Mouse (Mus musculus) liver, embryonic 16.5 days (tissue): ENCODE data around the gene Mmaa. TPM values are rescaled to one million over a fixed set of nuclear protein-coding genes. Genes with fewer than 3 reads are reported as not detected.

Experiments
- ATAC-seq: fragments of 200-750 bp; cut with Nextera tagmentation; 2 replicates; pipeline ENCODE4 v1.8.0; 2017; ENCODE audit warnings: low read depth, mild to moderate bottlenecking, moderate number of reproducible peaks, moderate library complexity
- H3K27ac ChIP-seq: fragments of 300-500 bp; sonication (generic); 2 replicates; pipeline ENCODE4 v1.5.1; 2014; ENCODE audit warnings: mild to moderate bottlenecking, low read length
- H3K27me3 ChIP-seq: fragments of 300-500 bp; sonication (generic); 2 replicates; pipeline ENCODE4 v1.6.1; 2014; ENCODE audit warnings: low read depth, low read length, mixed read lengths; ENCODE audit not compliant: control insufficient read depth, insufficient read depth
- H3K36me3 ChIP-seq: fragments of 300-500 bp; sonication (generic); 2 replicates; pipeline ENCODE4 v1.6.1; 2014; ENCODE audit warnings: mild to moderate bottlenecking; ENCODE audit not compliant: control insufficient read depth, insufficient read depth
- H3K4me1 ChIP-seq: fragments of 300-500 bp; sonication (generic); 2 replicates; pipeline ENCODE4 v1.6.1; 2014; ENCODE audit warnings: low read depth, low read length, mixed read lengths; ENCODE audit not compliant: control insufficient read depth
- H3K4me2 ChIP-seq: fragments of 300-500 bp; sonication (generic); 2 replicates; pipeline ENCODE4 v1.6.1; 2014; ENCODE audit warnings: low read depth, low read length, mixed read lengths
- H3K4me3 ChIP-seq: fragments of 300-500 bp; sonication (generic); 2 replicates; pipeline ENCODE4 v1.5.1; 2014; ENCODE audit warnings: low read depth, mild to moderate bottlenecking, low read length
- H3K9ac ChIP-seq: fragments of 300-500 bp; sonication (generic); 2 replicates; pipeline ENCODE4 v1.6.1; 2014; ENCODE audit warnings: low read depth, low read length
- H3K9me3 ChIP-seq: fragments of 300-500 bp; sonication (generic); replicated peaks from 2 replicates; pipeline ENCODE4 v1.6.1; 2016; ENCODE audit warnings: low read length; ENCODE audit not compliant: control insufficient read depth
- WGBS: fragments of 180-500 bp; shearing (Covaris S2); extraction: QIAGEN DNeasy Blood & Tissue Kit; methylation state at CpG from one replicate; pipeline ENCODE4 v1.1.7; 2014; ENCODE audit not compliant: insufficient replicate concordance; 5-methylcytosine and 5-hydroxymethylcytosine counted together
- polyA plus RNA-seq: library from polyadenylated mRNA; unstranded; fragments of >200 nt; fragmentation: Nextera tagmentation; extraction: Ambion mirVana; gene quantifications from 2 replicates; pipeline ENCODE4 v1.2.1, GENCODE M21; 2015

Mmaa gene
- 4.7 and 4.9 TPM in 2 replicates for polyA plus RNA-seq

GRCm38 (mm10) chr8:79294610-79295275 lies at the start of gene Mmaa:
Mmaa (minus strand) TSS chr8:79294937.
- H3K27ac ChIP-seq, result peak within 1 kb of the TSS; percentile 91
- WGBS, result under 1% methylated on average over 64 of the region's 74 CpGs
- peak within 1 kb of the TSS; percentile 77 for H3K4me2 ChIP-seq
- H3K36me3 ChIP-seq, result no peaks in the 10 kb centered on the region
- no peaks in the 10 kb centered on the region for H3K27me3 ChIP-seq
- no peaks in the 10 kb centered on the region for H3K9me3 ChIP-seq
- peak within 1 kb of the TSS; percentile 89 for H3K9ac ChIP-seq
- peaks cover 13% of the 10 kb centered on the region; the same call in 1 of the 2 replicates for H3K4me1 ChIP-seq
- H3K4me3 ChIP-seq, result peak within 1 kb of the TSS; percentile 69
- peak; percentile 99 for ATAC-seq

DNA sequence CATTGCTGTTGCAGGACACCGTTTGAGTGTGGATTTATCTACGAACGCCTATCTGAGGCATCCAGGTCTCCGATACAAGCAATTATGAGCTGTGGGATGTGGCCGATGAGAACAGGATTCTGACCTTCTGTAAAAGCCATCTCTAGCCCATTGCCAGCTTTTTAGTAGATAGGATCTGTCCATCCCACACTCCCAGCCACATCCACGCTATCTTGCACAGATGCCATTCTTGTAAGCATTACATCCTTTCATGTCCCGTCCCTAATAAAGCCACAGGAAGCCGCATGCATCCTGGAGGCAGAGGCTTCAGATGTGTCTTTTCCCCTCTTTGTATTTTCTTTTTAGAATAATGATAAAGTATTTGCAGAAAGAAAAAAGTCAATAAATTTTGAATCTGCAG lies 46.5 kb upstream of the Mmaa start:
- no peaks in the 10 kb centered on the region for H3K4me1 ChIP-seq
- no peak for ATAC-seq
- 58% methylated on average over 8 of the region's 8 CpGs for WGBS
- no peaks in the 10 kb centered on the region for H3K9me3 ChIP-seq
- H3K27me3 ChIP-seq, result no peaks in the 10 kb centered on the region
- H3K27ac ChIP-seq, result no peak overlapping the region
- H3K9ac ChIP-seq, result no peak overlapping the region
- no peak overlapping the region for H3K4me3 ChIP-seq
- H3K36me3 ChIP-seq, result peaks cover 3% of the 10 kb centered on the region
- no peak overlapping the region for H3K4me2 ChIP-seq

GRCm38 (mm10) chr8:79339555-79339954 lies 44.8 kb upstream of the Mmaa start:
- 58% methylated on average over 9 of the region's 9 CpGs for WGBS
- H3K27me3 ChIP-seq, result no peaks in the 10 kb centered on the region
- H3K36me3 ChIP-seq, result peaks cover 3% of the 10 kb centered on the region
- H3K4me2 ChIP-seq, result no peak overlapping the region
- H3K9ac ChIP-seq, result no peak overlapping the region
- H3K27ac ChIP-seq, result no peak overlapping the region
- H3K4me1 ChIP-seq, result no peaks in the 10 kb centered on the region
- ATAC-seq, result no peak
- no peak overlapping the region for H3K4me3 ChIP-seq
- no peaks in the 10 kb centered on the region for H3K9me3 ChIP-seq

- Histone ChIP-seq H3K9me3 (no peaks in the 10 kb centered on the region), H3K36me3 (peaks cover 3% of the 10 kb centered on the region), H3K27me3 (no peaks in the 10 kb centered on the region), H3K4me1 (no peaks in the 10 kb centered on the region), H3K9ac (no peak overlapping the region), H3K27ac (no peak overlapping the region), H3K4me2 (no peak overlapping the region), H3K4me3 (no peak overlapping the region)
- no peak for ATAC-seq
- 68% methylated on average over 10 of the region's 10 CpGs for WGBS
These were observed 43.9 kb upstream of the Mmaa start for GRCm38 (mm10) chr8:79338619-79339018.

- Histone ChIP-seq H3K4me1 (no peaks in the 10 kb centered on the region), H3K27ac (no peak overlapping the region), H3K36me3 (no peaks in the 10 kb centered on the region), H3K4me2 (no peak overlapping the region), H3K9me3 (0 out of 2 replicates have a peak, but pooled peaks cover 2% of the 10 kb centered on the region), H3K9ac (no peak overlapping the region), H3K4me3 (no peak overlapping the region), H3K27me3 (no peaks in the 10 kb centered on the region)
- no peak for ATAC-seq
- WGBS, result 72% methylated on average over 22 of the region's 22 CpGs
These were observed 37.6 kb upstream of the Mmaa start for GRCm38 (mm10) chr8:79332109-79332900.

- WGBS, result 66% methylated on average over 2 of the region's 2 CpGs
- H3K9me3 ChIP-seq, result 0 out of 2 replicates have a peak, but pooled peaks cover 2% of the 10 kb centered on the region
- no peak for ATAC-seq
These were observed 36.8 kb upstream of the Mmaa start for GRCm38 (mm10) chr8:79331571-79331970.

GRCm38 (mm10) chr8:79331017-79331416 lies 36.3 kb upstream of the Mmaa start:
- no peak for ATAC-seq
- no peaks in the 10 kb centered on the region for H3K4me1 ChIP-seq
- no peak overlapping the region for H3K9ac ChIP-seq
- H3K27me3 ChIP-seq, result no peaks in the 10 kb centered on the region
- no peak overlapping the region for H3K27ac ChIP-seq
- H3K4me2 ChIP-seq, result no peak overlapping the region
- no peaks in the 10 kb centered on the region for H3K36me3 ChIP-seq
- H3K9me3 ChIP-seq, result 0 out of 2 replicates have a peak, but pooled peaks cover 2% of the 10 kb centered on the region
- WGBS, result 67% methylated on average over 9 of the region's 9 CpGs
- no peak overlapping the region for H3K4me3 ChIP-seq

More at GRCm38 (mm10) chr8:79331571-79331970, 36.8 kb upstream of the Mmaa start:
- Histone ChIP-seq H3K27me3 (no peaks in the 10 kb centered on the region), H3K9ac (no peak overlapping the region), H3K4me3 (no peak overlapping the region), H3K4me1 (no peaks in the 10 kb centered on the region), H3K4me2 (no peak overlapping the region), H3K36me3 (no peaks in the 10 kb centered on the region), H3K27ac (no peak overlapping the region)

GRCm38 (mm10) chr8:79329735-79330134 lies 35.0 kb upstream of the Mmaa start:
- Histone ChIP-seq H3K36me3 (no peaks in the 10 kb centered on the region), H3K9me3 (0 out of 2 replicates have a peak, but pooled peaks cover 2% of the 10 kb centered on the region), H3K9ac (no peak overlapping the region), H3K4me1 (no peaks in the 10 kb centered on the region), H3K27ac (no peak overlapping the region), H3K27me3 (no peaks in the 10 kb centered on the region), H3K4me2 (no peak overlapping the region), H3K4me3 (no peak overlapping the region)
- no peak for ATAC-seq
- 56% methylated on average over 2 of the region's 2 CpGs for WGBS

- no peaks in the 10 kb centered on the region for H3K4me1 ChIP-seq
- ATAC-seq, result no peak
- no peak overlapping the region for H3K4me3 ChIP-seq
- no peak overlapping the region for H3K27ac ChIP-seq
- no peak overlapping the region for H3K4me2 ChIP-seq
- no peaks in the 10 kb centered on the region for H3K36me3 ChIP-seq
- H3K27me3 ChIP-seq, result no peaks in the 10 kb centered on the region
- no peak overlapping the region for H3K9ac ChIP-seq
- WGBS, result 67% methylated on average over 4 of the region's 4 CpGs
- 0 out of 2 replicates have a peak, but pooled peaks cover 2% of the 10 kb centered on the region for H3K9me3 ChIP-seq
These were observed 34.4 kb upstream of the Mmaa start for GRCm38 (mm10) chr8:79329182-79329581.
